29 mouse cellular contexts compared by ENCODE assay signal in genomic region chr10:26804351-26804983, GRCm38 (mm10). TPM values are rescaled to one million over a fixed set of nuclear protein-coding genes. Genes with fewer than 3 reads are reported as not detected.
DNase-seq lines count a peak whose midpoint lies in the region; ATAC-seq and TF ChIP-seq lines count a peak whose summit lies in the region.
"Had no signal": no experiment of that assay in that cellular context is flagged by ENCODE, and none has a peak within 500 bp of the region (broad histone marks: within the 10 kb centered on the region; RNA-seq: fewer than 3 reads in every experiment).

No protein-coding gene starts in this region.

- TF ChIP-seq CTCF in heart, adult 2 months (IDR thresholded peaks at IDR 0.05) = 0 out of 2 replicates have a peak, but pooled peaks have one; percentile 11

- H3K9me3 ChIP-seq in forebrain, embryonic 13.5 days (replicated peaks) = no peaks in the 10 kb centered on the region
- H3K9me3 ChIP-seq in forebrain, embryonic 14.5 days (replicated peaks; ENCODE audit: control insufficient read depth, low read length) = no peaks in the 10 kb centered on the region
- H3K9me3 ChIP-seq in midbrain, embryonic 12.5 days = no peaks in the 10 kb centered on the region
- H3K9me3 ChIP-seq in midbrain, embryonic 10.5 days (replicated peaks) = no peaks in the 10 kb centered on the region
- no peaks in the 10 kb centered on the region for H3K9me3 ChIP-seq in midbrain, embryonic 16.5 days (replicated peaks; ENCODE audit: control insufficient read depth, low read length, poor library complexity, severe bottlenecking)
- H3K9me3 ChIP-seq: embryonic facial prominence, embryonic 10.5 days; embryonic facial prominence, embryonic 15.5 days; heart, embryonic 10.5 days; heart, embryonic 15.5 days; hindbrain, embryonic 13.5 days had no signal

- TF ChIP-seq POLR2A in heart, adult 2 months (IDR thresholded peaks at IDR 0.05; ENCODE audit: insufficient read depth, low read depth, low read length) = no peak

- peaks cover 5% of the 10 kb centered on the region; the same call in 1 of the 2 replicates for H3K4me1 ChIP-seq in forebrain, embryonic 13.5 days
- 0 out of 2 replicates have a peak, but pooled peaks cover 3% of the 10 kb centered on the region for H3K4me1 ChIP-seq in forebrain, embryonic 14.5 days (ENCODE audit: control insufficient read depth, insufficient read depth, low read length)
- peaks cover 12% of the 10 kb centered on the region for H3K4me1 ChIP-seq in heart, adult 2 months (ENCODE audit: control insufficient read depth, insufficient read depth, low read length)
- no peaks in the 10 kb centered on the region for H3K4me1 ChIP-seq in midbrain, embryonic 12.5 days
- H3K4me1 ChIP-seq in midbrain, embryonic 10.5 days = peaks cover 9% of the 10 kb centered on the region
- H3K4me1 ChIP-seq in midbrain, embryonic 16.5 days (ENCODE audit: control insufficient read depth, insufficient read depth, low read length) = no peaks in the 10 kb centered on the region
- H3K4me1 ChIP-seq: embryonic facial prominence, embryonic 15.5 days; hindbrain, embryonic 13.5 days had no signal

- no peak overlapping the region for H3K4me3 ChIP-seq in forebrain, embryonic 13.5 days
- no peak overlapping the region for H3K4me3 ChIP-seq in forebrain, embryonic 14.5 days (ENCODE audit: low read depth, low read length)
- no peak overlapping the region for H3K4me3 ChIP-seq in heart, adult 2 months
- H3K4me3 ChIP-seq in midbrain, embryonic 12.5 days = no peak overlapping the region
- no peak overlapping the region for H3K4me3 ChIP-seq in midbrain, embryonic 10.5 days
- no peak overlapping the region for H3K4me3 ChIP-seq in midbrain, embryonic 16.5 days (ENCODE audit: low read depth, low read length)
- H3K4me3 ChIP-seq: embryonic facial prominence, embryonic 10.5 days; embryonic facial prominence, embryonic 15.5 days; heart, embryonic 10.5 days; heart, embryonic 15.5 days; hindbrain, embryonic 13.5 days had no signal

- DNase-seq in forebrain, embryonic 14.5 days (ENCODE audit: low spot score) = no peak
- no peak for DNase-seq in heart, adult 2 months
- DNase-seq in heart, postnatal 4 days = no peak
- no peak for DNase-seq in midbrain, embryonic 10.5 days (ENCODE audit: low spot score)
- DNase-seq in spleen, adult 12 weeks (ENCODE audit: low spot score) = no peak
- DNase-seq: adrenal gland, postnatal 25 days; cerebellum, adult 2 months; cerebellum, postnatal 14 days; kidney, adult 8-10 months; kidney, postnatal 4 days; layer of hippocampus, adult 9-11 months; liver; lung, adult 2 months; lung, postnatal 10 days; right cerebral cortex, postnatal 25 days; spleen, adult 18-20 months; thymus, postnatal 14 days had no signal

- ATAC-seq in forebrain, embryonic 13.5 days = peak; percentile 53; the same call in 1 of the 2 replicates
- no peak; the same call in 1 of the 2 replicates for ATAC-seq in forebrain, embryonic 14.5 days
- peak; percentile 81 for ATAC-seq in midbrain, embryonic 12.5 days (ENCODE audit: low FRiP score, low read depth)
- ATAC-seq in midbrain, embryonic 16.5 days = peak; percentile 55; the same call in 1 of the 2 replicates

- H3K4me2 ChIP-seq in forebrain, embryonic 13.5 days = no peak overlapping the region
- H3K4me2 ChIP-seq in forebrain, embryonic 14.5 days (ENCODE audit: low read length) = no peak overlapping the region
- no peak overlapping the region for H3K4me2 ChIP-seq in midbrain, embryonic 12.5 days (replicated peaks)
- H3K4me2 ChIP-seq in midbrain, embryonic 16.5 days (ENCODE audit: low read length) = no peak overlapping the region
- H3K4me2 ChIP-seq: embryonic facial prominence, embryonic 15.5 days; heart, embryonic 15.5 days; hindbrain, embryonic 13.5 days had no signal

- H3K79me2 ChIP-seq in heart, adult 2 months (replicated peaks; ENCODE audit: control insufficient read depth, insufficient read depth, low read length) = peaks cover 3% of the 10 kb centered on the region

- H3K27me3 ChIP-seq in forebrain, embryonic 13.5 days = no peaks in the 10 kb centered on the region
- no peaks in the 10 kb centered on the region for H3K27me3 ChIP-seq in forebrain, embryonic 14.5 days (replicated peaks; ENCODE audit: control insufficient read depth, insufficient read depth, low read length)
- H3K27me3 ChIP-seq in heart, adult 2 months (ENCODE audit: control insufficient read depth, insufficient read depth, low read length) = no peaks in the 10 kb centered on the region
- H3K27me3 ChIP-seq in midbrain, embryonic 12.5 days = no peaks in the 10 kb centered on the region
- H3K27me3 ChIP-seq in midbrain, embryonic 10.5 days (ENCODE audit: low read depth, poor library complexity, severe bottlenecking) = peaks cover 16% of the 10 kb centered on the region; the same call in 1 of the 2 replicates
- no peaks in the 10 kb centered on the region for H3K27me3 ChIP-seq in midbrain, embryonic 16.5 days (ENCODE audit: control insufficient read depth, insufficient read depth, low read depth, low read length)
- H3K27me3 ChIP-seq: embryonic facial prominence, embryonic 15.5 days; heart, embryonic 15.5 days; hindbrain, embryonic 13.5 days had no signal

- WGBS in forebrain, embryonic 13.5 days = 45% methylated on average over 5 of the region's 5 CpGs
- 47% methylated on average over 5 of the region's 5 CpGs for WGBS in forebrain, embryonic 14.5 days
- 56% methylated on average over 5 of the region's 5 CpGs for WGBS in heart, adult 2 months
- whole genome bisulfite sequencing in midbrain, embryonic 12.5 days = 47% methylated on average over 5 of the region's 5 CpGs
- WGBS in midbrain, embryonic 10.5 days = 49% methylated on average over 5 of the region's 5 CpGs
- WGBS in midbrain, embryonic 16.5 days = 44% methylated on average over 5 of the region's 5 CpGs

- H3K9ac ChIP-seq in forebrain, embryonic 13.5 days = no peak overlapping the region
- H3K9ac ChIP-seq in forebrain, embryonic 14.5 days (ENCODE audit: low read length) = no peak overlapping the region
- no peak overlapping the region for H3K9ac ChIP-seq in heart, adult 2 months (ENCODE audit: low read depth, low read length)
- H3K9ac ChIP-seq in midbrain, embryonic 12.5 days (replicated peaks) = no peak overlapping the region
- H3K9ac ChIP-seq in midbrain, embryonic 16.5 days (ENCODE audit: low read depth, low read length) = no peak overlapping the region
- H3K9ac ChIP-seq: embryonic facial prominence, embryonic 15.5 days; heart, embryonic 15.5 days; hindbrain, embryonic 13.5 days; liver, embryonic 14.5 days had no signal

- intact Hi-C loops in heart, adult 2 months (cut with DNase I) = no loop called here

- H3K36me3 ChIP-seq in forebrain, embryonic 13.5 days (ENCODE audit: poor library complexity, severe bottlenecking) = no peaks in the 10 kb centered on the region
- no peaks in the 10 kb centered on the region for H3K36me3 ChIP-seq in forebrain, embryonic 14.5 days (ENCODE audit: control insufficient read depth, insufficient read depth, low read length)
- peaks cover 9% of the 10 kb centered on the region for H3K36me3 ChIP-seq in heart, adult 2 months (ENCODE audit: control insufficient read depth, insufficient read depth, low read length)
- H3K36me3 ChIP-seq in midbrain, embryonic 12.5 days = no peaks in the 10 kb centered on the region
- H3K36me3 ChIP-seq in midbrain, embryonic 10.5 days = no peaks in the 10 kb centered on the region
- H3K36me3 ChIP-seq in midbrain, embryonic 16.5 days (ENCODE audit: control insufficient read depth, insufficient read depth, low read length) = no peaks in the 10 kb centered on the region
- H3K36me3 ChIP-seq: embryonic facial prominence, embryonic 10.5 days; embryonic facial prominence, embryonic 15.5 days; G1E; heart, embryonic 10.5 days; heart, embryonic 15.5 days; hindbrain, embryonic 13.5 days had no signal

- TF ChIP-seq EP300 in heart, adult 2 months (IDR thresholded peaks at IDR 0.05; ENCODE audit: insufficient read depth, low read depth, low read length) = no peak

- H3K27ac ChIP-seq in forebrain, embryonic 13.5 days = no peak overlapping the region
- no peak overlapping the region for H3K27ac ChIP-seq in forebrain, embryonic 14.5 days (ENCODE audit: low read depth, low read length)
- peak overlapping the region; percentile 6; the same call in 1 of the 2 replicates for H3K27ac ChIP-seq in heart, adult 2 months
- H3K27ac ChIP-seq in midbrain, embryonic 12.5 days (replicated peaks) = no peak overlapping the region
- H3K27ac ChIP-seq in midbrain, embryonic 10.5 days (replicated peaks) = no peak overlapping the region
- no peak overlapping the region for H3K27ac ChIP-seq in midbrain, embryonic 16.5 days (ENCODE audit: low read length)
- H3K27ac ChIP-seq: embryonic facial prominence, embryonic 10.5 days; embryonic facial prominence, embryonic 15.5 days; heart, embryonic 10.5 days; heart, embryonic 15.5 days; hindbrain, embryonic 13.5 days; kidney, postnatal 0 days; liver, embryonic 14.5 days; macrophage had no signal

RNA-seq across cellular contexts. Expression of gene Arhgap18, which starts 51.2 kb away (rescaled TPM):
- polyA plus RNA-seq in forebrain, embryonic 13.5 days (2015; fragmentation: Nextera tagmentation; extraction: Ambion mirVana) = 20.3 and 22.5 TPM in 2 replicates
- polyA plus RNA-seq in forebrain, embryonic 14.5 days (2014; fragmentation: Nextera tagmentation; extraction: Ambion mirVana) = 18.0 and 18.4 TPM in 2 replicates
- 10 to 100 TPM; 13.3 to 14.5 TPM for total RNA-seq in heart, adult 2 months (2021)
- polyA plus RNA-seq in heart, adult 2 months (2012; rRNA removed) = 4.1 and 9.0 TPM in 2 replicates
- total RNA-seq in heart, postnatal 4 days (2021) = 10 to 100 TPM; 63.2 to 74.8 TPM
- polyA plus RNA-seq in midbrain, embryonic 12.5 days (2016; fragmentation: Nextera tagmentation; extraction: Ambion mirVana) = 17.8 and 18.2 TPM in 2 replicates
- polyA plus RNA-seq in midbrain, embryonic 10.5 days (2016; fragmentation: Nextera tagmentation; extraction: Ambion mirVana) = 8.7 and 9.7 TPM in 2 replicates
- 13.9 and 14.7 TPM in 2 replicates for polyA plus RNA-seq in midbrain, embryonic 16.5 days (2015; fragmentation: Nextera tagmentation; extraction: Ambion mirVana)
